Mouse (Mus musculus): ENCODE data around the gene Phgdh. TPM values are rescaled to one million over a fixed set of nuclear protein-coding genes. Genes with fewer than 3 reads are reported as not detected.

Phgdh gene
- polyA plus RNA-seq, 1 experiment from 2014 or later: 487 TPM

GRCm38 (mm10) chr3:98313294-98314155 is 26.3 kb downstream of the Phgdh start:
- TF ChIP-seq CTCF (IDR thresholded peaks at IDR 0.05): no peak
- in situ Hi-C loops (cut with MboI; ENCODE audit: low pct_unique_long_range_greater_than_20kb): loop anchor here (5.0 to 10.0 kb wide), 2 partner anchors 86 to 389 kb away; no protein-coding TSS in a partner anchor
- no peaks in the 10 kb centered on the region for H3K27me3 ChIP-seq
- DNase-seq (ENCODE audit: low read depth, low spot score): no peak
- no peak for ATAC-seq
- ChIA-PET POLR2A (no interaction called here), CTCF (interaction anchor here (1.2 to 3.7 kb wide), 5 partner anchors 13 to 398 kb away, joined by 3 to 41 read pairs (median 4); no protein-coding TSS in a partner anchor)

DNA sequence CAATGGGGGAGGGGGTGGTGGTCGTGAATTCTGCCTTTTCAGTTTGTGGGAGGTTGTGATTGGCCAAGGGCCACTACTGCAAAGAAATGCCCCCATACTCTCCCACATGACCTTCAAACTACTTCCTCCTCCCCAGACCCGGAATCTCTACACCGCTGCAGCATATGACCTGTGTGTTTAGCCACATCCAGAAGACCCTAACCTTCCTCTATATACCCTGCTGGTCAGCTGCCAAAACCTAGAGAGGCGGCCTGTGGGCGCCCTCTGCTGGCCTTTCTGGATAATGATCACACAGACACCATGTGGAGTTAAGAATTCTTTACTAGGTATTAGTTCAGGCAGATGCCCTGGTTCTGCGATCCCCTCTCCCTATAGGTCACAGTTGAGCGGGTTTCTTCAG is 26.9 kb downstream of the Phgdh start:
- ATAC-seq (no peak), DNase-seq (ENCODE audit: low read depth, low spot score) (peak; percentile 22)
- ChIA-PET CTCF (interaction anchor here (1.0 to 3.7 kb wide), 7 partner anchors 9 to 87 kb away, joined by 3 to 41 read pairs (median 4); no protein-coding TSS in a partner anchor), POLR2A (interaction anchor here (0.9 kb wide), 1 partner anchor 87 kb away, joined by 3 read pairs; no protein-coding TSS in a partner anchor)
- in situ Hi-C loops (cut with MboI; ENCODE audit: low pct_unique_long_range_greater_than_20kb): loop anchor here (5.0 to 10.0 kb wide), 2 partner anchors 86 to 388 kb away; no protein-coding TSS in a partner anchor
- TF ChIP-seq CTCF (IDR thresholded peaks at IDR 0.05): no peak
- H3K27me3 ChIP-seq: no peaks in the 10 kb centered on the region

GRCm38 (mm10) chr3:98310456-98310855 is 29.3 kb downstream of the Phgdh start:
- in situ Hi-C loops (cut with MboI; ENCODE audit: low pct_unique_long_range_greater_than_20kb): loop anchor here (5.0 to 10.0 kb wide), 2 partner anchors 83 to 386 kb away; no protein-coding TSS in a partner anchor
- no peak for TF ChIP-seq CTCF (IDR thresholded peaks at IDR 0.05)
- ChIA-PET CTCF (interaction anchor here (1.2 kb wide), 1 partner anchor 74 kb away, joined by 3 read pairs; no protein-coding TSS in a partner anchor), POLR2A (no interaction called here)
- no peak for ATAC-seq
- no peak for DNase-seq (ENCODE audit: low read depth, low spot score)
- no peaks in the 10 kb centered on the region for H3K27me3 ChIP-seq

DNA sequence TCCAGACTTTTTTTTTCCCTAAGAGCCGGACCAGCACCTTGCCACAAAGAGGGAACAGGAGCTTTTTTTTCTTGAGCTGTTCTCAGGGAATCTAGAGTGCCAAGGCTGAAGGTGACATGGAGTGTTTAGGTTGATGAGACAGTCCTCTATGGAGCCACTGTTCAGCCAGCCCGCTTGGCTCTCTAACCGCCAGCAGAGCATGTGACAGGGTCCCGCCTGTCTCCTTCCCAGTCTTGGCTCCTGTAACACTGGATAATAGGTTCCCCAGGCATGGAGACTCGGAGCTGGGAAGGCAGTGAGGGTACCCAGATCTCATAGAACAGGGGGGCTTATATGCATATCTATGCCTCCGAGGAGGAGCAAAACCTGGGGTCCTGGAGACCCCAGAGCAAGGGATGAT is 31.2 kb downstream of the Phgdh start:
- ATAC-seq (no peak), DNase-seq (ENCODE audit: low read depth, low spot score) (no peak)
- POLR2A ChIA-PET: no interaction called here
- CTCF ChIA-PET: interaction anchor here (1.3 to 2.4 kb wide), 5 partner anchors 15 to 83 kb away, joined by 4 to 8 read pairs (median 7); no protein-coding TSS in a partner anchor
- no peaks in the 10 kb centered on the region for H3K27me3 ChIP-seq
- no peak for TF ChIP-seq CTCF (IDR thresholded peaks at IDR 0.05)
- in situ Hi-C loops (cut with MboI; ENCODE audit: low pct_unique_long_range_greater_than_20kb): no loop called here

GRCm38 (mm10) chr3:98301761-98302160 is 38.0 kb downstream of the Phgdh start:
- ATAC-seq (no peak), DNase-seq (ENCODE audit: low read depth, low spot score) (no peak)
- CTCF ChIA-PET: interaction anchor here (1.9 to 2.8 kb wide), 2 partner anchors 11 to 12 kb away, joined by 5 to 11 read pairs; no protein-coding TSS in a partner anchor
- POLR2A ChIA-PET: no interaction called here
- in situ Hi-C loops (cut with MboI; ENCODE audit: low pct_unique_long_range_greater_than_20kb): no loop called here
- no peak for TF ChIP-seq CTCF (IDR thresholded peaks at IDR 0.05)
- H3K27me3 ChIP-seq: no peaks in the 10 kb centered on the region

GRCm38 (mm10) chr3:98300266-98300665 is 39.5 kb downstream of the Phgdh start:
- no peaks in the 10 kb centered on the region for H3K27me3 ChIP-seq
- TF ChIP-seq CTCF (IDR thresholded peaks at IDR 0.05): no peak
- DNase-seq (ENCODE audit: low read depth, low spot score) (no peak), ATAC-seq (no peak)
- in situ Hi-C loops (cut with MboI; ENCODE audit: low pct_unique_long_range_greater_than_20kb): no loop called here
- ChIA-PET CTCF (no interaction called here), POLR2A (no interaction called here)

DNA sequence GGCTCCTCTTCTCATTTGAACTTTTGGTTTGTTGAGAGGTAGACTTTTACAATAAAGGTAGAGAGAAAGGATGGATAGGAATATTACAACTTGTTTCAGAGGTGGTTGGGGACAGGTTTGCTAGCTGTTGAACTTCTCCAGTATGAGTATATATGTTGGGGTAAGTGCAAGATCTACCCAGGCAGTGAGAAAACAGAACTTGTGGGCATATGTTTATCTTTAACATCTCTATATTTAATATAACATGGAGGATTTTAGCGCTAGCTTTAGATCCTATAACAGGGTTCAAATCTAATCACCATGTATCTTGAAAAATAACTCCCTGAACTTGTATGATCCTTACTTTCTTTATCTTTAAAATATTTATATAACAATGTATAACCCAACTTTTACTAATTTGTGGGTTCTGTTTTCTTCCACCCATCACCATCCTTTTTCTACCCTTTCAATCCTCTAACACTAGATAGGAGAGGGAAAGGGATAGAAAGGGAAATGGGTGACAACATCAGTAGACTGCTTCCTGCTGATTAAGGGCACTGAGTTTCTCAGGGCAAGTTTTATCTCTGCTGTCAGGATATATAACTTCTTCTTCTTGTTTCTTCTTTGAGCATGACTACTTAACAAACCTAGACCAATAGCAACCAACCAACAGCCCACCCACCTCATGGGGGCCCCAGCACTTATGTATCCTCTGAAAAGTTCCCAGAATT is 40.2 kb downstream of the Phgdh start:
- ChIA-PET POLR2A (no interaction called here), CTCF (interaction anchor here (1.1 kb wide), 1 partner anchor 72 kb away, joined by 4 read pairs; no protein-coding TSS in a partner anchor)
- H3K27me3 ChIP-seq: no peaks in the 10 kb centered on the region
- in situ Hi-C loops (cut with MboI; ENCODE audit: low pct_unique_long_range_greater_than_20kb): no loop called here
- DNase-seq (ENCODE audit: low read depth, low spot score) (no peak), ATAC-seq (no peak)
- TF ChIP-seq CTCF (IDR thresholded peaks at IDR 0.05): no peak

- no peak for DNase-seq (ENCODE audit: low read depth, low spot score)
Measured at GRCm38 (mm10) chr3:98295965-98296364, 43.8 kb downstream of the Phgdh start.

GRCm38 (mm10) chr3:98291044-98291443 is 48.7 kb downstream of the Phgdh start:
- CTCF ChIA-PET: interaction anchor here (2.3 kb wide), 1 partner anchor 10 kb away, joined by 9 read pairs; no protein-coding TSS in a partner anchor
- no peak for DNase-seq (ENCODE audit: low read depth, low spot score)
- peaks cover 8% of the 10 kb centered on the region for H3K27me3 ChIP-seq
- in situ Hi-C loops (cut with MboI; ENCODE audit: low pct_unique_long_range_greater_than_20kb): no loop called here
- TF ChIP-seq CTCF (IDR thresholded peaks at IDR 0.05): no peak
- POLR2A ChIA-PET: no interaction called here
- ATAC-seq: no peak

More at GRCm38 (mm10) chr3:98295965-98296364, 43.8 kb downstream of the Phgdh start:
- in situ Hi-C loops (cut with MboI; ENCODE audit: low pct_unique_long_range_greater_than_20kb): no loop called here
- CTCF ChIA-PET: interaction anchor here (1.0 to 1.6 kb wide), 3 partner anchors 13 to 134 kb away, joined by 3 to 5 read pairs (median 4); partner anchors contain the start of gene Hmgcs2
- H3K27me3 ChIP-seq: no peaks in the 10 kb centered on the region
- POLR2A ChIA-PET: no interaction called here
- no peak for ATAC-seq
- no peak for TF ChIP-seq CTCF (IDR thresholded peaks at IDR 0.05)

DNA sequence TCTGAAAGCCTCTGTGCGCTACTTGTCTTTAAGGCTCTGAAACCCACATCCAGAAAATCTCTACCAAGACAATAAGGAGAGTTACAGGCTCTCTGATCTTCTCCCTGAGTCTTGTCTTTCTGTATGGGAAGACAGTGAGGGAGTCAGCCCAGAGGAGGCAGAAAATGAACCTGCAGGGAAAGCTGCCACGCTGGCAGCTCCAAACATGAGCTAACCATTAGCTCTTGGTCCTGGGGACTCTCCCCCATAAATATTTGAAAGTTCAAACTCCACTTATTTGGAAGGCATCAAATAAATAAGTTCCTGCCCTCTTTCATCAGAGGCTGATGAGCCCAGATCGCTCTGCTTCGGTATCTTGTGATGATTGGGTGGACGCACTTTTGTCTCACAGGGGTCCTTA is 56.6 kb downstream of the Phgdh start:
- no peak for TF ChIP-seq CTCF (IDR thresholded peaks at IDR 0.05)
- H3K27me3 ChIP-seq: peaks cover 2% of the 10 kb centered on the region
- DNase-seq (ENCODE audit: low read depth, low spot score): no peak
- in situ Hi-C loops (cut with MboI; ENCODE audit: low pct_unique_long_range_greater_than_20kb): no loop called here
- ChIA-PET CTCF (interaction anchor here (1.2 to 3.2 kb wide), 3 partner anchors 10 to 25 kb away, joined by 4 to 14 read pairs (median 4); no protein-coding TSS in a partner anchor), POLR2A (no interaction called here)
- no peak for ATAC-seq
